ENCODE assay signal across 31 mouse cellular contexts in the genomic region with DNA sequence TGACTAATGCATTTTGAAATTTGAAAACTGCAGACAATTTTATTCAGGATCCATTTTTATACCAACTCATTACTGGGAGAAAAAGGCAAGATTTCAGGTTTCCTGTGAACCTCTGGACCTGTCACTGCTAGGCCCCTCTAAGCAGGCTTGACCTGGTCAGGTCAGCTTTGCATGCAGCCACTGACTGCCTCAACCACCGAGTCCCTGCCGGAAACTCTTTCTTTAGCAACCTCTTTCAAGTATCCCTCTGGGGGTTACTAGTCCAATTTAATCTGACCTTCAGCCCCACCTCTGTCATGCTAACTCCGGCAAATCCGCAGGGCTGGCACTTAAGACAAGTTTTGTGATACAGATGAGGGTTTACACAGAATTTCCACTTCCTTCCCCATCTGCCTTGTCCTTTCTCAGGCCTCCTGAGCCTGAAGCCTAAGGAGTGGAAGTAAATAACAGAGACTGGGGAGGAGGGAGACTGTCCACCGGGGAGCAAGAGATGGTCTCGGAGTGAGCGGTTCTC. TPM values are rescaled to one million over a fixed set of nuclear protein-coding genes. Genes with fewer than 3 reads are reported as not detected.
DNase-seq lines count a peak whose midpoint lies in the region; ATAC-seq and TF ChIP-seq lines count a peak whose summit lies in the region.
"Had no signal": no experiment of that assay in that cellular context is flagged by ENCODE, and none has a peak within 500 bp of the region (broad histone marks: within the 10 kb centered on the region; RNA-seq: fewer than 3 reads in every experiment).

No protein-coding gene starts in this region.

- TF ChIP-seq POLR2A in spleen, adult 2 months (IDR thresholded peaks at IDR 0.05; ENCODE audit: low read depth, low read length): no peak

- peak; percentile 41 for DNase-seq in embryo, embryonic 10 days (ENCODE audit: low spot score)
- no peak for DNase-seq in embryo, embryonic 11 days
- DNase-seq in heart, postnatal 0 days (ENCODE audit: low spot score): no peak
- DNase-seq in heart, adult 8-10 months (ENCODE audit: low spot score): no peak
- no peak for DNase-seq in spleen, adult 2 months (ENCODE audit: low read depth in 1 of 2, low spot score in 2 of 2)
- no peak for DNase-seq in spleen, adult 18-20 months
- DNase-seq in limb, embryonic 10.5 days (ENCODE audit: low spot score): no peak
- DNase-seq in lung, adult 18-20 months: no peak
- DNase-seq: cerebellum, adult 18-20 months; cerebellum, postnatal 10 days; gastrocnemius, adult 2 months; gastrocnemius, postnatal 36 days; heart, adult 2 months; heart, postnatal 14 days; kidney, adult 2 months; kidney, postnatal 4 days; layer of hippocampus, adult 9-11 months; lung, postnatal 36 days; midbrain, embryonic 14.5 days; right cerebral cortex, adult 18-20 months had no signal

- H3K9ac ChIP-seq in heart, postnatal 0 days (replicated peaks; ENCODE audit: low read depth, low read length): 0 out of 2 replicates have a peak overlapping the region, but pooled peaks have one; percentile 25
- H3K9ac ChIP-seq: intestine, embryonic 15.5 days; limb, embryonic 12.5 days; liver, embryonic 15.5 days; lung, embryonic 15.5 days; neural tube, embryonic 12.5 days had no signal

- no peak for TF ChIP-seq EP300 in heart, postnatal 0 days (IDR thresholded peaks at IDR 0.05; ENCODE audit: low read depth)

- H3K4me2 ChIP-seq in heart, postnatal 0 days (ENCODE audit: low read depth, low read length): no peak overlapping the region
- H3K4me2 ChIP-seq: intestine, embryonic 15.5 days; limb, embryonic 12.5 days; liver, embryonic 15.5 days; lung, embryonic 15.5 days; neural tube, embryonic 12.5 days had no signal

- no peak overlapping the region for H3K4me3 ChIP-seq in heart, postnatal 0 days (ENCODE audit: low read depth, low read length)
- no peak overlapping the region for H3K4me3 ChIP-seq in spleen, adult 2 months (ENCODE audit: extremely low read depth, insufficient read depth, insufficient read length)
- H3K4me3 ChIP-seq in limb, embryonic 10.5 days: no peak overlapping the region
- H3K4me3 ChIP-seq: gastrocnemius, adult 2 months; heart, adult 2 months; intestine, embryonic 15.5 days; limb, embryonic 12.5 days; liver, embryonic 15.5 days; lung, embryonic 15.5 days; megakaryocyte, embryonic 14.5 days; myocyte; neural tube, embryonic 12.5 days had no signal

- H3K27me3 ChIP-seq in heart, postnatal 0 days (ENCODE audit: control insufficient read depth, insufficient read depth, low read length): no peaks in the 10 kb centered on the region
- H3K27me3 ChIP-seq in spleen, adult 2 months (ENCODE audit: control insufficient read depth, insufficient read depth, low read length): no peaks in the 10 kb centered on the region
- H3K27me3 ChIP-seq in limb, embryonic 10.5 days (ENCODE audit: low read depth, poor library complexity, severe bottlenecking): peaks cover under 1% of the 10 kb centered on the region; the same call in 1 of the 2 replicates
- H3K27me3 ChIP-seq: intestine, embryonic 15.5 days; limb, embryonic 12.5 days; lung, embryonic 15.5 days; neural tube, embryonic 12.5 days had no signal

- no peak for ATAC-seq in heart, postnatal 0 days (ENCODE audit: insufficient read depth, low read depth)
- ATAC-seq: activated CD4-positive, CD25-positive, alpha-beta regulatory T cell, adult 4 months; forebrain, embryonic 14.5 days; hindbrain, postnatal 0 days; intestine, embryonic 15.5 days had no signal

- TF ChIP-seq CTCF in heart, postnatal 0 days (IDR thresholded peaks at IDR 0.05; ENCODE audit: low read depth): no peak
- no peak for TF ChIP-seq CTCF in spleen, adult 2 months (IDR thresholded peaks at IDR 0.05; ENCODE audit: extremely low read depth, insufficient read depth, insufficient read length, insufficient replicate concordance)

- H3K4me1 ChIP-seq in heart, postnatal 0 days (ENCODE audit: control insufficient read depth, insufficient read depth): peaks cover 40% of the 10 kb centered on the region
- peaks cover 4% of the 10 kb centered on the region; the same call in 1 of the 2 replicates for H3K4me1 ChIP-seq in spleen, adult 2 months (ENCODE audit: control insufficient read depth, insufficient read depth, insufficient read length)
- peaks cover 34% of the 10 kb centered on the region for H3K4me1 ChIP-seq in limb, embryonic 10.5 days

- H3K27ac ChIP-seq in heart, postnatal 0 days (ENCODE audit: low read depth): no peak overlapping the region
- peak overlapping the region; percentile 25; the same call in 1 of the 2 replicates for H3K27ac ChIP-seq in spleen, adult 2 months (ENCODE audit: insufficient read depth, low read length)
- 0 out of 2 replicates have a peak overlapping the region, but pooled peaks have one; percentile 27 for H3K27ac ChIP-seq in limb, embryonic 10.5 days
- H3K27ac ChIP-seq: gastrocnemius, adult 2 months; heart, adult 2 months; hindbrain, postnatal 0 days; intestine, embryonic 15.5 days; kidney, postnatal 0 days; limb, embryonic 12.5 days; liver, embryonic 15.5 days; lung, embryonic 15.5 days; neural tube, embryonic 12.5 days had no signal

- WGBS in heart, postnatal 0 days: 50% methylated on average over 7 of the region's 7 CpGs
- 58% methylated on average over 7 of the region's 7 CpGs for WGBS in spleen, adult 2 months
- WGBS in limb, embryonic 10.5 days: 56% methylated on average over 7 of the region's 7 CpGs

- no peaks in the 10 kb centered on the region for H3K9me3 ChIP-seq in heart, postnatal 0 days (replicated peaks; ENCODE audit: control insufficient read depth, low read length)
- no peaks in the 10 kb centered on the region for H3K9me3 ChIP-seq in limb, embryonic 10.5 days (replicated peaks)
- H3K9me3 ChIP-seq: intestine, embryonic 15.5 days; limb, embryonic 12.5 days; liver, embryonic 15.5 days; lung, embryonic 15.5 days; megakaryocyte, embryonic 14.5 days; neural tube, embryonic 12.5 days had no signal

- no peaks in the 10 kb centered on the region for H3K36me3 ChIP-seq in heart, postnatal 0 days (replicated peaks; ENCODE audit: control insufficient read depth, insufficient read depth, low read length)
- H3K36me3 ChIP-seq in spleen, adult 2 months (ENCODE audit: control insufficient read depth, insufficient read depth, low read length): no peaks in the 10 kb centered on the region
- H3K36me3 ChIP-seq in limb, embryonic 10.5 days: no peaks in the 10 kb centered on the region
- H3K36me3 ChIP-seq: intestine, embryonic 15.5 days; limb, embryonic 12.5 days; liver, embryonic 15.5 days; lung, embryonic 15.5 days; neural tube, embryonic 12.5 days had no signal

RNA-seq across cellular contexts. Expression of a gene that starts 58.0 kb away (rescaled TPM):
- 6.0 and 19.7 TPM in 2 replicates for total RNA-seq in heart, postnatal 0 days (2014; rRNA removed; ENCODE audit: low replicate concordance)
- polyA plus RNA-seq in heart, postnatal 0 days (2015; fragmentation: Nextera tagmentation; extraction: Ambion mirVana): 12.2 and 12.8 TPM in 2 replicates
- 1 to 10 TPM; 5.2 to 7.9 (median 6.8) TPM for total RNA-seq in heart, adult 8-10 months (2022)
- polyA plus RNA-seq in spleen, adult 2 months (2012; rRNA removed): 11.1 and 12.7 TPM in 2 replicates
- 0.90 and 1.3 TPM in 2 replicates for polyA plus RNA-seq in limb, embryonic 10.5 days (2016; fragmentation: Nextera tagmentation; extraction: Ambion mirVana)
